Mouse (Mus musculus) lung, postnatal 36 days (tissue): ENCODE measurements around the gene Sstr3.
A peak's percentile ranks its signal among the peaks of the same experiment; 100 is the strongest.

Experiments
- DNase-seq: peaks from one replicate; pipeline ENCODE4 v3.0.0; 2022; ENCODE audit warnings: mixed read lengths

Gene Sstr3

DNA sequence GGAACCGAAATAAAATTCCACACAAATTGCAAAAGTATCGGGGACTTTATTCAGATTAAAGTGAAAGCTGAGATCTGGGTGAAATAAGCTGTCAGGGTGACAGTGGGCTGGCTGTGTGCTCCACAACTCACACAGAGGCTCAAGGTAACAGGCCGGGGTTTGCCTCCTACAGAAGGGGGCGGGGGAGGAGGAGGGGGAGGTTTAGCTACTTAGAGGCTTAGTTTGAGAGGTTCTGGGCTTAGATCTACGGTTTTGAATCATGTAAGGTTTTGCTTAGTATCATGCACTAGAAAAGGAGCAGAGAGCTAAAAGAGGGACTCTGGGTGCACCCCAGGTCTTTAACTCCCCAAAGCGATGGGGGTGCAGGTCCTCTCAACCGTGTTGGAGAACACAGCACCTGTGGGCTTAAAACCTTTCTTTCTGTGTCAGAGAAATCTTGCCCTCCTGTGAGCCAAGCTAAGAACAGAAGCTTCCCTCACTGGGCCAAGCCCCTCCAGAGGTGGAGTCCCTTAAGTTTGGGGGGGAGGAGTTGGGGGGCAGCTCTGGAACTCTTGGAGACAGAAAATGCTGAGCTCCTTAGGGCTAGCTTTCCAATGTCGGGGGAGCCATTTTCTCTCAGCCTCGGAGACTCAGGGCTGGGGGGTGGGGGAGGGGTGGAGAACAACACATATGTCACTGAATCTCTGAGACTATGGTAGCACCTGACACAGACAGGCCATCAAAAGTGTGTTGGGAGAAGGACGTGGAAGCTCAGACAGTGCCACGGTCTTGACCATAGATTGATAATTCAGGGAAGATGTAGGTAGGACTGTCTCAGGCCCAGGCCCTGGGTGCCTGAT is 14.9 kb upstream of the Sstr3 start:
- no peak for DNase-seq

DNA sequence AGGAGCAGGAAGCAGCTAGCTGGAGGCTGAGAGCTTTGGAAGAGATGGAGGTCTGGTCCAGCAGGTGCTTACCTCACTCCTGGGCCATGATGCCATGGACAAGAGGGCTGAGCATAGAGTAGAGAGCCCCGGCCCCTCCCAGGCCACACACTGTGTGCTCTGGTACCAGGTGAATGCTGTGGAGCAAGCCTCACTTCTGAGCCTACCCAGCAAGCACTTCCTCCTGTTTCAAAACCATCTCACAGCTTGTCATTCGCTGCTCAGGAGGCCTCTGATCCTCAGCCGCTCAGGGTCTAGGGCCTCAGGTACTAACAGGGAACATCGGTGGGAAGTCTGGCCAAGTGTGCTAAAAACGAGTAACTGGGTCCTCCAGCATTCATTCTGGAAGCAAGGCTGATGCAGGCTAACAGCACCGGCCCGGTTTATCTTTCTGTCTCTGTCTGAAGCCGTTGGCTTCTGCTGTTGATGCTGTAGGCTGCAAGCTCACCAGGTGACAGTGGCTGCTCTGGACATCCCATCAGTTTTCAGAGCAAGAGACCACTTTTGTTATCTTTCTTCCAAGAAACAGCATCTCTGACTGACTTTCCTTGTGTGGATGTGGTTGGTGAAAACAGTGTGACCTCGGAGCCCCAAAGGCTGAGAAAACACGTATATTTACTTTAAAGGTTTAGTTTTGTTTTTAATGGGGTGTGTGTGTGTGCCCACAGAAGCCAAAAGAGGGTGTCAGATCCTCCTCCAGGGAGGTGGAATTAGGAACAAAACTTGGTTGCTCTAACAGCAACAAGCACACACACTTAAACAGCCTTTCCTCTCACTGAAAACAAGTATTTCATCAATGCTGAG is 13.4 kb upstream of the Sstr3 start:
- no peak for DNase-seq

DNA sequence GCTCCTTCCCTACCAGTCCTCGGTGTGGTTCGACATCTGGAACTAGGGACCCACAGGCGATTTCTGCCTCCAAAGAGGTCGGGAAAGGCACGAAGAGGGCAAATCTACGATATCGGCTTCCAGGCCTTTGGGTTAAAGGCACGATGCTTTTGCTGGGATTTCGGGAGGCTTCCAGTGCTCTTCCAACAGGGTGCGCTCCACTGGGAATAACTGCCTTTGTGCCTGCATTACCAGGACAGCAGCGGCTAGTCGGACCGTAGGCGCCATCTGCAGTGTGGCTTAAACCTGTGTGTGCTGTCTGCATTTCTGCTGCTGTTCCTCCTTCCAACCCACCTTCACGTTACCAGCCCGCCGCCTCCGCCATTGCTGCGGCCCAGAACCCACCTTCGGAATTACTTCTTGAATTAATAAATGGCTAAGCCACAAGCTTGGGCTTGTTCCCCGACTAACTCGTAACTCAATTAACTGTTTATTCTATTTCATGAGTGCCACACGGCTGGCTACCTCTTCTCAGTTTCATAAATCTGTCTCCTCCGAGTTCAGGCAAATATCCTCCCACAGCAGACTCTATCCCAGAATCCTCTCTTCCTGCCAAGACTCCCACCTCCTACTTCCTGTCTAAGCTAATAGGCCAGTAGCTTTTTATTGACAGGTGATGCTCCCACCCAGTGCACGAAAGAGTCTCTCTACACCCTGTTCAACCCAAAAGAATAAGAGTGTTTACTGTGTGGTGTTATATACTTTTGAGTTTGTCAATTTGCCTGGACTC is 10.2 kb upstream of the Sstr3 start:
- DNase-seq = no peak

DNA sequence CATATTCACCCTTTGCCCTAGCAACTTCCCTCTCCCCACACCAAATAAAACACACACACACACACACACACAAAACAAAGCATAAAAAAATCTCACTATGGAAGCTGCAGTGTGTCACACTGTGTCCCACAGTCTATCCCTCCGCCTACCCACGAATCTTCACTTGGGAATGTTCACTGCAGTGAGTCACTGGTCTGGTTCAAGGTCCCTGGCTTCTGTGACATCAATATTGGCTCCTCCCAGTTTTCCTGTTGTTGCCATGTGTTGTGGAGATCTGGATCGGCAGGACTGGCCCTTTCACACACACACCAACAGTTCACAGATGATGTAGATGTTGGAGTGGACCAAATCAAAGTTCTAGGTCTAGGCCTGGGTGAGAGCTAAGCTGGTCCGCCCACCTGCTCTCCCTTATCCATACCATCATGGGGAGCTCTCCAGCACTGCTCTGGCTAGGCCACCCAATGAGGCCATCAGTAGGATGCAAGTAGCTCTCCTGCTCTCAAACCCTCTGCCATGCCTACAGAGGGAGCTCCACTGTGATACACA is 4.8 kb upstream of the Sstr3 start:
- no peak for DNase-seq

DNA sequence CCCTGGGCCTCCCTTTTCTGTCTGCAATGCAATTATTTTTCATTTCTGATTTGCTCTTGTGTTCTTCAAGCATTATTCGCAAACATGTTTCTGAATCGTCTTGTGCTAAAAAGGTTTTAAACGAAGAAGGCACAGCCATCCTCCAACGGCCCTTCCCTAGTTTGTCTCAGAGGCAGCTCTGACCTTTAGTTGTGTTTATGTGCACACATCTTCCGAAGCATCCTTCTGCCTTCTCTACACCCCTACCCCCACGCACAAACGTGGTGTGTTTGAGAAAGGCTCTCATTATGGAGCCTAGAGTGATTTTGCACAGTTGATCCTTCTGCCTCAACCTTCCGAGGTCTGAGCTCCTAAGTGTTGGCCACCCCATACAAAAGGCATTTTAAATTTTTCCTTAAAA is 4.2 kb upstream of the Sstr3 start:
- no peak for DNase-seq

DNA sequence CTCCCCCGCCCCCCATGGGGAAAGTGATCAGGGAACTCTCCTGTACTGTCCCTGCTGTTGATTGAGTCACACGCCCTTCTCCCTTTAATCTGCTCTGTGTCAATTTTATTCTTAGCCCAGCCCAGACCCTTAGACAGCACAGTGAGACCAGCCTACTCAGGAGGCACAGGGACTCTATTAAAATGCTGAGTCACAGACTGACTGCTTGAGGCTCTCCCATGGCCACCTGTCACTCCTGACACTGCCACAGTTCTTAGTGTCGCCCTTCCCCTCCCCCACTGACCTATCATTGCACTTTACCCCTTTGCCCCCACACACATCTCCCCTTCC is 3.8 kb upstream of the Sstr3 start:
- peak; percentile 38 for DNase-seq

DNA sequence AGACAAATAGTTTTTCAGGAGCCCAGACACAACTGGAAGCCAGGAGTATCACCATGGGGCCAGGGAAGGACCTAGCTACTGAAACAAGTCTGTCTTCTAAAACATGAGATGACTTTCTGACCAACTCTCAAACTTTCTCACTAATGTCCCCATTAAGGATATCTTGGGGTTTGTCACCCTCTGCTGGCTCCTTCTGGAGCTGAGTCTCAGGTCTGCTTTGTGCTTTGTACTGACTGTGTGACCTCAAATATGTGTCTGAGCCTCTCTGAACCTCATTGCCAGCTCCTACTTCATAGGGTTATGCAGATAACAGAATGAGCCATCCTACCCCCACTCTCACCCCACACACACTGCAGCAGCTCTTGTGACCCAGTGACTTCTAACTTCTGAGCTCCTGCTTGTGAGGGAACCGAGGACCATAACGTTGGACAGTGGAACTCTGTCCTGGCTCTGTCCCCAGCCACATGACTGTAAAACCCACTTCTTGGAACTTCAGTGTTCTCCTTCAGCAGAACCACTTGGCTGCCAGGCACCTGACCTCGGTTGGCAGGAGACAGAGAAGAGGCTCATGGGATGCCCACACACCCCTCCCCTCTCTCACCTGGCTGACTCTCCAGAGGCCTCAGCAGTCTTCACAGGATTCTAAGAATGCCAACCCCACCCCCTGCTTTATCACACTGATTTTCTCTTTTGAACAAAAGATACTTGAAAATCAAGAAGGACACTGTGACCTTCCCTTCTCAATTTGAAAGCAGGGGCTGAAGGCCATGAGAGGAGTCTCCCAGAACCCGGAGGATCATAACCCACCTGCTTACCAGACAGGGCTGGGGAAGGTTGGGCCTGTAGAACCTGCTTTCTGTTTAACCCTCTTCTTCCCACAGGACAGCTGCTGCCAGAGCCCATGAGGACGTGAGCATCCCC is 3.2 kb upstream of the Sstr3 start:
- peak; percentile 85 for DNase-seq

DNA sequence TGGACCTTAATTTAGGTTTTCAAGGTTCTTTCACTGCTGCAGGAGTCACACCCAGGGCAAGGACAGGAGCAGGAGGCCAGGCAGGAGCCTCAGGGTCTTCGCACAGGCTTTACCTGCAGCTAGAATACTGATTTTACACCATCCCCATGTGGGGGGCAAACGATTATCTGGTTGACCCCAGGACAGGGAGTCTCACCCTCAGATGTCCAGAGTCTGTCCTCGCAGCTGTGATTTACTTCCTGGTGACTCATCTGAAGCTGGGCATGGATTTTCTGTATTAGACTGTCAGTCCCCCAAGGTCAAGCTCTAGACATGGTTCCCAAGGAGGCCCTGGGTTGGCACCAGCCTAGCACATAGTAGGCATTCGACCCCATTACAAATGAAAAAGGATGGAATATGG is 1.6 kb upstream of the Sstr3 start:
- no peak for DNase-seq

DNA sequence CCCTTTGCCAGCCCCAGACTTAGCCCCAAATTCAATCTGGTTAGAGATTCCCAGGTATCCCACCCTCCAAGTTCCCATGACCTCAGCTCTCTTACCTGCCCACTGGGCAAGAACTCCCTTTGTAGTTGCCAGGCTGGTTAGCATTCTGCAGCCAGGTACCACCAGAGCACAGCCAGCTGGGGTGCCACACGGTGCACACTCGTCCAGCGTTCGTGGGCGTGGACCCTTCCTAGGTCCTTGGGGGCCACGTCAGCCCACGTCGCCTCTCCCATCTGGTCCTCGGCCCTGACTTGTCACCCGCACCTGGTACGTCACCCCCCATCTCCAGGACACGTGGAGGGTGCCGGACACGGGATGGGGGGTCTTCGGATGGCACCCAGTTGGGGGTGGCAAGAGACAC is 444 bp downstream of the Sstr3 start:
- DNase-seq = no peak

DNA sequence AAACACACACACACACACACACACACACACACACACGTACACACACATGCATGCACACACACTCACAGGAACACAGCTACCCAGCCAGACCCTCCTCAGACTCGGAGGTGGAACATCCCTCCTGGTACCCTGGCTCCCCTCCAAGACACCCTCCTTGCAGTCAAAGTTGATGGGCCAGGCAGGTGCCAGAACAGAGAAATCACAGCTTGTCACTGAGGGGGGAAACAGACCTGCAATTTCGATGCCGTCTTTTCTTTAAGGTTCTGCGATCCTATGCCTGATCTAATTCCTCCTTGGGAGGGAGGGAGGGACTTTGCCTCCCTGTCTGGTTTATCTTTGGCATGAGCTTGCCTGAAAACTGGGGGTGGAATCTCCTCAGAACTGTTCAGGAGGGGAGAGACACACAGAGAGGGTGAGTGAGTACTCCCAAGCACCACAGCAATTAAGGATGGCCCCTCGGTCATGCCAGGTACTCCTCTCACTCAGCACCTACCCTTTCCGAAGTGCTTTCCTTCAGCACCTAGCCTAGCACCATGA is 1.6 kb downstream of the Sstr3 start:
- no peak for DNase-seq

DNA sequence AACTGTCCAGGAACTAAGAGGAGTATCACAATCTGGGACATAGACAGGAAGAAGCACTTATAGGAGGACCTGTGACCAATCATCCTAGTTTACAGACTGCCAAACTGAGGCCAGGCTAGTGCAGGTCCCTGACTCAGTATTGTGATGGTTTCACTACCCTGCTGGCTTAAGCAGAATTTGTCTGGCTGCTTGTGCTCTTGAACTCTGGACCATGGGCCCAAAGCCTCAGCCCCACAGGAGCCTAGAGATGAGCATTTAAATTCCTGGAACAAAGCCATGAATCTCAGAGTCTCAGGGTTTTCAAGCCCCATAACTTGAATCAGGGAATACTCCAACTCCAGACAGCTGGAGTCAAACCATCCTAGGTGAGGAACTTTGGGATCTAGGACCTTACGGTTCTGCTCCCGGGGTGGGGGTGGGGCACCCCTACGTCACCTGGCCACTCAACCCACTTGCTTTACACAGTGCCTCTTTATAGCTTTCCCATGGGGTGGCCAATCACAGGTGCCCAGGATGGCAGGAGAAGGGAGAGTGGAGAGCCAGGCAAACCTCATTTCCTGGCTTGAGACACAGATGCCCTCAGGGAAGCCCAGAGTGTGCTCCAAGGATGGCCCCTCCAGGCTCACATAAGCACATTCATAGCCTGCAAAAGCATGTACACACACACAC is 2.3 kb downstream of the Sstr3 start:
- peak; percentile 6 for DNase-seq

DNA sequence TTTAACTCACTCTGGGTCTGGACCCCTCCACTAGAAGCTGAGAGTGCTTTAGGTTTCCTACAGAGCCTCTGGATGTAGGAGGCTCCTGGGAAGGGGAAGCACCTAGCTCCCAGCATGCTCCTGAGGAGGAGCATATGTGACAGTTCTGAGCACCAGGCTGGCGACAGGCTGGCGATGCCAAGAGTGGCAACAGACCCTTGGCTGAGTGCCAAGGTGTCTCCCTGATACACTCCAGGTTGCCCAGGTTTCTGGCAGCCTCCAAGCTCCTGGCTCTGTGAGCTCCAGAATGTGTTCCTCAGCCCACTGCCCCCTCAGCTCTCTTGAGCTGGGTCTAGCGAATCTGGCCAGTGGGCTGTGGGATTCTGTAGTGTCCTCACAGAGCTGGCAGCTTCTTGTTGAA is 2.9 kb downstream of the Sstr3 start:
- DNase-seq = peak; percentile 15

DNA sequence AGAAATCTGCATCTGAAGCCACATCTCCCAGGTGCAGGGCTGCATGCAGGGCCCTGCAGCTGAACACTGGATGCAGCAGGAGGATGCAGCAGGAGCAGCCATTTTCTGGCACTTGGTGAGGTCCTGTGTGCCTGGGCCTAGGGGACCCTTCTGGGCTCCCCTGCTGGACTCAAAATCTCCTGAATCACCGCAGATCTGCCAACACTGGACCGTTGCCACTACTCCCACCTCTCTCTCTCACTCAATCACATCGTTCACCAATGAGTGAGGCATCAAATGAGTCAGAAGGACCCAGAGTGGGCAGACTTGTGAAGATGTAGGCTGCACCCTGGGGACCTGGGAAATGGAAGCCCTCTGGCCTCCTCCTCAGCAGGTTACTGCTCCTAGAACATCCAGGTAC is 3.4 kb downstream of the Sstr3 start:
- DNase-seq = no peak

DNA sequence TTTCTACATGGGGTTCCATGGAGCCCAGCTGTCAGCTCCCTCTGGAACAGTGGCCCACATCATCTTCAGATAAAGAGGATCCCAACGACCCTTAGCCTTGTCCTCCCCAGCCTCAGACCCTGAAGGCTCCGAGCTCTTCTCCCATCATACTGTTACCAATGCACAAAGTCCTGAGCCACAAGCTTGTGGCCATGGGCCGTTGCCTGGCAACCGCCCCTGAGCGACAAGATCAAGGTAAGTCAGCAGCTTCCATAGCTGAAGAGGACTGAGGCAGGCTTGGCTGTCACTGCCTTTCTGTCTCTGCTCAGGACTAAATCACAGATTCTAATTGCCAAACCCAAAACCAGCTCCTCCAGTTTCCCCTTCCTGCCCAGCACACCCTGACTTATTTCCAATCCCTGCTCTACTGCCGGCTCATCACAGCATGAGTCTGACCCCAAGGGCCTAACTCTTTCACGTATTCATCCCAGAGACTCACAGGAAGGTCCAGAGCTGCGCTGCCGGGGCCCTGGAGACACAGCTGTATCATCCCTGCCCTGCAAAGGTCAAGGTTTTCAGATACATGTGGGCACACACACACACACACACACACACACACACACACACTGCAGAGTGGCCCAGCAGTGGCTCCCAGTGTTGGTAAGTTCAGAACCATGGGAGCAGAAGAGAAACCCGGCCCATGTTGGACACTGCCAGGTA is 8.6 kb downstream of the Sstr3 start:
- DNase-seq = no peak

DNA sequence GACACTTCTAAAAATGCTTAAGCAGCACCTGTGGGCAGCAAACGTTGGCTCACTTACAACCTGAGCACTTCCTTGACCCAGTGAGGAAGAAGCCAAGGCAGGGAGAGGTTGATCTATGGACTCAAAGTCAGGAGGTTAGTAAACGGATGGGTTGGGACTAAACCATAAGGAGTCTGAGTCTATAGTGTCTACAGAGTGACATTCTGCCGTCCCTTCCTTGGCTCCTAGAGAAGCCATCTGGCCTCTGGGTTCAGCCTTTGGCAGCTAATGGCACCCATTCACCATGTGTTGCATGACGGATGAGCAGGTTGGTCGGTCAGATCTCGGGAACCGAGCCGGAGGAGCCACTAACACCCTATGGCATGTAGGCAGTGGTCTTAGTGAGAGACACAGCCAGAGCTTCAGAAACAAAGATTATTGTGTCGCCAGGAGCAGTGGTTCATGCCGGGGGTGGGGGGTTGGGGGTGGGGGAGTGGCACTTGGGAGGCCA is 11.1 kb downstream of the Sstr3 start:
- no peak for DNase-seq

DNA sequence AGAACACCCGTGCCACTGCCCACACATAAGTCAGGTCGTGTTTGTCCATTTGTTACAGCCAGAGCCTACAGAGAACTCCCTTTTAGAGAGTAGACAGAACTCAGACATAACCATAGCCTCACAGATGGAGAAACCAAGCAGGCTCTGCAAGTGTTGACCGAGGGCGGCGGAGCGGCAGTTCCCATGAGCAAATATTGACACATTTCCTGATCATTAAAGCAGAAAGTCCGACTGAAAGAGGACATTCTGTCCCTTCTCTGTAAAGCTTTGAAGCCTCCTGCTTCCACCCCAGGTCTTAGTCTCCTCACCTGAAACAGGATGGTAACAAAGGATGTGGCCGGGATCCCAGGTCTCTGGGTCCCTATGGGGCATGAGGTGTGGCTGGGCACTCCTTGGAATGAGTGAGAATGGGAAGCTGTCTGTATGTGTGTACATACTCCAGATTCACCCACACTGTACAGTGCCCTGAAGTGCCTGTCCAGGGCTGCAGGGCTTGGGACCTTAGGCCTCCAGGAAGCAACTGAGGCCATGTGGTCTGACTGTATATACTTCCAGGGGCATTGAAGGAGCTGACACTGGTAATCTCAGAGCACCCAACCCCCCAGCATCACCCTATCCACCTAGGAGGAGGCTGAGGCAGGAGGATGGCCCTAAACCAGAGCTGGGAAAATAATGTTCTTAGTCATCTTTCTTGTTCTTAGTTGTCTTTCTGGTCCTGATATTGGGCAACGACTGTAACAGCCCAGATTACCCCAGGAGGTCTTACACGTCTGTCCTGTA is 11.7 kb downstream of the Sstr3 start:
- DNase-seq = peak; percentile 78

DNA sequence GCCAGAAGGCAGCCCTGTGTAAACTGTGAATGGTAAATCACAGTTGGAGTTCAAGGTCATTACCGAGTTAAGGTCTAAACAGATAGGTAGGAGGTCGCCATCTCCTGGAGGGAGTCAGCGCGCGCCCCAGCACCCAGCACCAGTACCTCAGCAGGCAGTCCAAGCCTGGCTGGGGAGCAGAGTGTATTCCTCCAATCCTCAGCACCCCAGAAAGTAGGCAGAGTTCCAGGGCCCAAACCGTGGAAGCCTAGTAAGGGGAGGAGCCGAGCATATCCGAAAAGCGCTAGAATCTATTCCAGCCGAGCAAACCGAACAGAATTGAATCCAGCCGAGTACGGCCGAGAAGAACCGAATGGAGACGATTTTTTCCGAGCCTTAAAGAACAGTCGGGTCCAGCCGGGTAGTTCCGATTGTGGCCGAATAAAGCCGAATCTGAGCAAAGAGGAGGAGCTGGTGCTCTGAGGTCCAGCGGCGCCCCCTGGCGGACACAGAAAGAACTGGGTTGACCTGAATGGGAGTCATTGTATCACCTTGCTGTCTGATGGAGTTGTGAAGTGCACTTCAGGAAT is 12.5 kb downstream of the Sstr3 start:
- DNase-seq = peak; percentile 99

DNA sequence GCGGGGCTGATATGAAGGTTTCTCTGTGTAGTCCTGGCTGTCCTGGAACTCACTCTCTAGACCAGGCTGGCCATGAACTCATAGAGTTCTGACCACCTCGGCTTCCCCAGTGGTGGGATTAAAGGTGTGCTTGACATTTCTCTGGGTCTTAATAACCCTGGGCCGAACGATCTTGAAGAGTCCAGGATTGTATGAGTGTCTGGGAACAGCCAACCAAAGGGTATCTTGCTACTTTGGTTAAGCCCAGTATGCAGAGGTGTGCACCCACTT is 13.1 kb downstream of the Sstr3 start:
- no peak for DNase-seq

DNA sequence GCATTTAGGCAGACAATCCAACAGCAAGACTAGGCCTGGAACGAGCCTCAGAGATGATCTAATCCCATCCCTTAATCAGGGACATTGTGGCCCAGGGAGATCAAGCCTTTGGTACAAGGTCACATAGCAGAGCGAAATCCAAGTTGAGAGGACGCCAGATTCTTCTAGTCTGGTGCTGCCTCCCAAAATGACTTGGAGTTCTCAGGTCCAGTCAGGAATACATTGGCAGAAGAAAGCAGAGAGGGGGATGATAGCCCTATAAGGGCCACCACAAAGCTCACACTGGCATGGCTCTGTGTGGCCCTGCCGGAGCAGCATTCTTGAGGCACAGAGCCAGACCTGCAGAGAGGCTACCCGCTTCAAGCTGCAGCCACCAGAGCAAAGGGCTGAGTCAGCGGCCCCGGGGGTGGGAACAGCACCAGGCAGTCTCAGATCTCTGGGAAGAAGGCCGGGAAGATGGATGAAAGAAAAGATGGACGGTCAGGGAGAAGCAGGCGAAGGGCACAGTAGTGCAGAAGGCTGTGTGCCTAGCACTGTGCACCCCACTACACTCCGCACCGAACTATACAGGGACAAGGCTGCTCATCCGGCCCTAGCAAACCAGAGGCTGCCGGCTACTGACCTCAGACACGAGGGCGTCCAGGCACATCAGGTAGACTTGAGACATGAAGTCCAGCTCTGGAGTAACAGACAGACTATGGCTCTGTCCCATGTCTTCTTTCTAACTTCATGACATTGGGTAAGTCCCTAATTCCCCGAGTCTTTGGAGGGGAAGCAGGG is 13.6 kb downstream of the Sstr3 start, which contains the start of gene C1qtnf6:
Gene C1qtnf6, minus strand, starts transcription at position 746 of the 780 bp plus-strand sequence.
- DNase-seq = peak; percentile 74
